Mouse (Mus musculus) myocyte (in vitro differentiated cells): Measurements from ENCODE around the gene Lamtor2. TPM values are rescaled to one million over a fixed set of nuclear protein-coding genes. Genes with fewer than 3 reads are reported as not detected.

ENCODE experiments used
- H3K27me3 ChIP-seq: one replicate; pipeline ENCODE4 v1.6.1; 2011; ENCODE audit not compliant: control insufficient read depth, insufficient read depth, insufficient read length
- H3K36me3 ChIP-seq: one replicate; pipeline ENCODE4 v1.6.1; 2011; ENCODE audit not compliant: control insufficient read depth, insufficient read depth
- H3K4me2 ChIP-seq: one replicate; pipeline ENCODE4 v1.6.1; 2011; ENCODE audit warnings: low read depth, control low read depth
- H3K4me3 ChIP-seq: one replicate; pipeline ENCODE4 v1.5.1; 2011; ENCODE audit warnings: mild to moderate bottlenecking, control low read depth, moderate library complexity
- H3K79me2 ChIP-seq: one replicate; pipeline ENCODE4 v1.6.1; 2011; ENCODE audit not compliant: control insufficient read depth, insufficient read depth
- H3ac ChIP-seq: one replicate; pipeline ENCODE4 v1.6.1; 2011; ENCODE audit not compliant: control insufficient read depth, insufficient read length
- CEBPB ChIP-seq: IDR thresholded peaks from 2 replicates; pipeline ENCODE4 v1.6.1; 2011; ENCODE audit warnings: mild to moderate bottlenecking, moderate library complexity; ENCODE audit not compliant: poor library complexity, insufficient read depth, severe bottlenecking
- E2F4 ChIP-seq: IDR thresholded peaks from one replicate; pipeline ENCODE4 v1.6.1; 2011; ENCODE audit warnings: mild to moderate bottlenecking, control low read depth, moderate library complexity; ENCODE audit not compliant: insufficient read depth
- MAX ChIP-seq: IDR thresholded peaks from one replicate; pipeline ENCODE4 v1.6.1; 2011; ENCODE audit warnings: low read depth, mild to moderate bottlenecking, control low read depth
- MYOD1 ChIP-seq, 3 experiments: IDR thresholded peaks; one replicate each; pipeline ENCODE4 v1.6.1; 2011; ENCODE audit warnings: control low read depth in 2 of 3, low read depth in 2 of 3, mild to moderate bottlenecking in 2 of 3, moderate library complexity in 1 of 3; ENCODE audit not compliant: insufficient read length in 2 of 3, control insufficient read depth in 1 of 3
- MYOG ChIP-seq, 3 experiments: IDR thresholded peaks; one replicate each; pipeline ENCODE4 v1.6.1; 2011; ENCODE audit warnings: control low read depth in 2 of 3, low read depth in 2 of 3, mild to moderate bottlenecking in 2 of 3; ENCODE audit not compliant: insufficient read length in 2 of 3, control insufficient read depth in 1 of 3, insufficient read depth in 1 of 3
- POLR2A ChIP-seq: IDR thresholded peaks from one replicate; pipeline ENCODE4 v1.6.1; 2011; ENCODE audit warnings: low read depth, mild to moderate bottlenecking, control low read depth, moderate library complexity; ENCODE audit not compliant: insufficient read length
- POLR2AphosphoS2 ChIP-seq: IDR thresholded peaks from one replicate; pipeline ENCODE4 v1.6.1; 2011; ENCODE audit warnings: low read depth, control low read depth; ENCODE audit not compliant: insufficient read length
- REST ChIP-seq: IDR thresholded peaks from one replicate; pipeline ENCODE4 v1.6.1; 2011; ENCODE audit warnings: mild to moderate bottlenecking, control low read depth, moderate library complexity; ENCODE audit not compliant: insufficient read depth, insufficient read length
- SRF ChIP-seq: IDR thresholded peaks from one replicate; pipeline ENCODE4 v1.6.1; 2011; ENCODE audit warnings: low read depth; ENCODE audit not compliant: control insufficient read depth, insufficient read length
- TCF12 ChIP-seq: IDR thresholded peaks from one replicate; pipeline ENCODE4 v1.6.1; 2011; ENCODE audit warnings: mild to moderate bottlenecking, control low read depth; ENCODE audit not compliant: poor library complexity, insufficient read depth, severe bottlenecking
- TCF3 ChIP-seq: IDR thresholded peaks from one replicate; pipeline ENCODE4 v1.6.1; 2011; ENCODE audit warnings: low read depth, control low read depth; ENCODE audit not compliant: insufficient read length
- USF1 ChIP-seq: IDR thresholded peaks from one replicate; pipeline ENCODE4 v1.6.1; 2011; ENCODE audit warnings: low read depth, mild to moderate bottlenecking, control low read depth, moderate library complexity
- polyA plus RNA-seq: library from polyadenylated mRNA; unstranded; fragments of >200 nt; fragmentation: generic; extraction: Trizol; gene quantifications from one replicate; pipeline ENCODE4 v1.2.1, GENCODE M21; 2012; ENCODE audit warnings: missing spikeins

Gene Lamtor2
- polyA plus RNA-seq, 1 experiment: 165 TPM

GRCm38 (mm10) chr3:88510421-88511289 is 42.2 kb downstream of the Lamtor2 start:
- Histone ChIP-seq H3ac (no peak overlapping the region), H3K79me2 (no peaks in the 10 kb centered on the region), H3K27me3 (no peaks in the 10 kb centered on the region), H3K4me2 (peak overlapping the region; percentile 61), H3K4me3 (peak overlapping the region; percentile 32), H3K36me3 (no peaks in the 10 kb centered on the region)
- TF ChIP-seq MYOG (IDR thresholded peaks at IDR 0.05; ENCODE audit: control insufficient read depth in 1 of 3, insufficient read depth in 1 of 3, insufficient read length in 2 of 3, low read depth in 2 of 3): no peak
- no peak for TF ChIP-seq POLR2A
- no peak for TF ChIP-seq SRF
- TF ChIP-seq MAX: no peak
- TF ChIP-seq CEBPB: no peak
- TF ChIP-seq TCF12: no peak
- no peak for TF ChIP-seq E2F4
- TF ChIP-seq REST: no peak
- TF ChIP-seq POLR2AphosphoS2: no peak
- no peak for TF ChIP-seq MYOD1 (IDR thresholded peaks at IDR 0.05; ENCODE audit: control insufficient read depth in 1 of 3, insufficient read length in 2 of 3, low read depth in 2 of 3)
- TF ChIP-seq USF1: no peak
- no peak for TF ChIP-seq TCF3

- Histone ChIP-seq H3K4me2 (peak within 1 kb of the TSS; percentile 89), H3K36me3 (no peaks in the 10 kb centered on the region), H3K4me3 (peak within 1 kb of the TSS; percentile 32), H3K79me2 (no peaks in the 10 kb centered on the region), H3ac (no peak within 1 kb of the TSS), H3K27me3 (no peaks in the 10 kb centered on the region)
- TF ChIP-seq MYOG (IDR thresholded peaks at IDR 0.05; ENCODE audit: control insufficient read depth in 1 of 3, insufficient read depth in 1 of 3, insufficient read length in 2 of 3, low read depth in 2 of 3): peak in 1 of 3 experiments; percentile 63
- peak in 2 of 3 experiments; percentile 3 to 79 for TF ChIP-seq MYOD1 (IDR thresholded peaks at IDR 0.05; ENCODE audit: control insufficient read depth in 1 of 3, insufficient read length in 2 of 3, low read depth in 2 of 3)
- no peak for TF ChIP-seq POLR2AphosphoS2
- TF ChIP-seq MAX: peak; percentile 22
- TF ChIP-seq POLR2A: peak; percentile 76
- TF ChIP-seq CEBPB: no peak
- TF ChIP-seq TCF3: no peak
- no peak for TF ChIP-seq USF1
- no peak for TF ChIP-seq REST
Measured at GRCm38 (mm10) chr3:88509692-88510420, 43.0 kb downstream of the Lamtor2 start, which contains the start of gene Lmna. Lmna (minus strand) TSS chr3:88509956.

GRCm38 (mm10) chr3:88509250-88509649 is 43.6 kb downstream of the Lamtor2 start:
- H3K27me3 ChIP-seq: no peaks in the 10 kb centered on the region
- H3ac ChIP-seq: no peak overlapping the region
- peak overlapping the region; percentile 32 for H3K4me3 ChIP-seq
- H3K36me3 ChIP-seq: no peaks in the 10 kb centered on the region
- peak overlapping the region; percentile 89 for H3K4me2 ChIP-seq
- TF ChIP-seq POLR2AphosphoS2 (no peak), MYOG (IDR thresholded peaks at IDR 0.05; ENCODE audit: control insufficient read depth in 1 of 3, insufficient read depth in 1 of 3, insufficient read length in 2 of 3, low read depth in 2 of 3) (peak in 1 of 3 experiments; percentile 31)
- H3K79me2 ChIP-seq: no peaks in the 10 kb centered on the region

- Histone ChIP-seq H3K36me3 (no peaks in the 10 kb centered on the region), H3ac (no peak overlapping the region), H3K4me2 (no peak overlapping the region), H3K27me3 (no peaks in the 10 kb centered on the region), H3K79me2 (peaks cover 22% of the 10 kb centered on the region), H3K4me3 (no peak overlapping the region)
- TF ChIP-seq REST (no peak), SRF (no peak), E2F4 (no peak)
Measured at GRCm38 (mm10) chr3:88505765-88506164, 47.1 kb downstream of the Lamtor2 start.

GRCm38 (mm10) chr3:88505081-88505480 is 47.8 kb downstream of the Lamtor2 start:
- Histone ChIP-seq H3K4me2 (no peak overlapping the region), H3K4me3 (no peak overlapping the region), H3K79me2 (peaks cover 28% of the 10 kb centered on the region), H3K27me3 (no peaks in the 10 kb centered on the region), H3K36me3 (no peaks in the 10 kb centered on the region), H3ac (no peak overlapping the region)
- TF ChIP-seq POLR2A (no peak), CEBPB (no peak), POLR2AphosphoS2 (no peak), E2F4 (no peak), TCF12 (no peak), USF1 (no peak), TCF3 (no peak), MYOD1 (IDR thresholded peaks at IDR 0.05; ENCODE audit: control insufficient read depth in 1 of 3, insufficient read length in 2 of 3, low read depth in 2 of 3) (no peak), SRF (no peak), MYOG (IDR thresholded peaks at IDR 0.05; ENCODE audit: control insufficient read depth in 1 of 3, insufficient read depth in 1 of 3, insufficient read length in 2 of 3, low read depth in 2 of 3) (no peak), REST (no peak), MAX (no peak)
